Mouse (Mus musculus) retina, embryonic 14.5 days (tissue): ENCODE results near the gene Olfr850.

Experiments used
- DNase-seq: peaks from one replicate; pipeline ENCODE4 v3.0.0-alpha.2; 2015; ENCODE audit warnings: low spot score

Olfr850 gene

DNA sequence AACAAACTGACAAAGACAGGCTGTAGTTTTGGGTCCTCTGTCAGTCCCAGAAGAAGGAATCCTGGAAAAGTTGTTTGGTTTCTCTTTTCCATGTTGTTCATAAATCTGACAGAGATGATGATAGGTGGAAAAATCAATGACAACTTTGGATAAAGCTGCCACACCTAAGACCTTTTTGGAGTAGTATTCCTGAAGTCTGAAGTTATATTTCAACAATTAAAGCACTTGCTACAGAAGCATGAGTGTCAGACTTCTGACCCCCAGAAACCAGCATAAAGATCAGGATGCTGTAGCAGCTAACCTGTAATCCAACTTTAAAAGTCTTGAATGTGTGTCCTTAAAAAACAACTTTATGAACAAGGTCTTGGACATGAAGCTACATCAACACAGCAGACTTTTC, at the start of gene Olfr850:
Gene Olfr850 (minus strand): TSS at position 101 of the 400 bp plus-strand sequence.
- DNase-seq, result no peak

GRCm38 (mm10) chr9:19492995-19493394, 14.9 kb upstream of the Olfr850 start, which contains the start of gene Olfr851:
Olfr851 (plus strand) TSS chr9:19493295.
- no peak for DNase-seq

- DNase-seq, result no peak
These were observed 38.1 kb downstream of the Olfr850 start, which contains the start of gene Olfr849 for GRCm38 (mm10) chr9:19439966-19440365. Olfr849 (plus strand) TSS chr9:19440266.
